Mouse (Mus musculus): ENCODE measurements around the gene Utp15. TPM values are rescaled to one million over a fixed set of nuclear protein-coding genes. Genes with fewer than 3 reads are reported as not detected.

The Utp15 gene
- polyA plus RNA-seq (2012; fragmentation: generic; extraction: Trizol), result 13.7 TPM
- long read RNA-seq, experiment 1, full-length matches to known transcripts, result 13 of 20 reads
- long read RNA-seq, experiment 1, partial matches to known transcripts, result 2 of 20 reads
- long read RNA-seq, experiment 1, other reads (novel, unspliced or antisense), result 5 of 20 reads
- long read RNA-seq, experiment 2, full-length matches to known transcripts, result 300 of 335 reads
- long read RNA-seq, experiment 2, partial matches to known transcripts, result 12 of 335 reads
- long read RNA-seq, experiment 2, other reads (novel, unspliced or antisense), result 23 of 335 reads

- no peak for TF ChIP-seq FOSL1 (IDR thresholded peaks at IDR 0.05; ENCODE audit: insufficient read depth, low read length, poor library complexity, severe bottlenecking)
- peak; percentile 36 for TF ChIP-seq MAX (IDR thresholded peaks at IDR 0.05)
- peak; percentile 11 for TF ChIP-seq USF1 (IDR thresholded peaks at IDR 0.05; ENCODE audit: low read depth)
- peaks cover 30% of the 10 kb centered on the region for H3K36me3 ChIP-seq (ENCODE audit: control insufficient read depth, insufficient read depth)
These were observed at the start of gene Utp15, which contains the start of gene Ankra2 for GRCm38 (mm10) chr13:98262636-98263457. Gene Utp15, minus strand, starts transcription at chr13:98263041. Gene Ankra2, plus strand, starts transcription at chr13:98263074.

GRCm38 (mm10) chr13:98311597-98311996, 48.8 kb upstream of the Utp15 start:
- H3K27me3 ChIP-seq (ENCODE audit: control insufficient read depth, insufficient read depth, insufficient read length), result no peaks in the 10 kb centered on the region
- peaks cover 66% of the 10 kb centered on the region for H3K79me2 ChIP-seq (ENCODE audit: control insufficient read depth, insufficient read depth)
- no peak overlapping the region for H3ac ChIP-seq (ENCODE audit: control insufficient read depth, insufficient read length, low read depth)
- H3K36me3 ChIP-seq (ENCODE audit: control insufficient read depth, insufficient read depth), result peaks cover 81% of the 10 kb centered on the region
- H3K4me3 ChIP-seq (ENCODE audit: insufficient read depth, poor library complexity, severe bottlenecking), result no peak overlapping the region
- H3K79me3 ChIP-seq (ENCODE audit: low read depth), result peaks cover 64% of the 10 kb centered on the region
- TF ChIP-seq MYOD1 (IDR thresholded peaks at IDR 0.05; ENCODE audit: control insufficient read depth, insufficient read length, low read depth) (no peak), MAX (IDR thresholded peaks at IDR 0.05) (no peak)

More at GRCm38 (mm10) chr13:98262636-98263457, at the start of gene Utp15, which contains the start of gene Ankra2:
- peaks cover 21% of the 10 kb centered on the region for H3K79me3 ChIP-seq (ENCODE audit: low read depth)
- peak within 1 kb of the TSS; percentile 95 for H3K4me3 ChIP-seq (ENCODE audit: insufficient read depth, poor library complexity, severe bottlenecking)
- no peaks in the 10 kb centered on the region for H3K27me3 ChIP-seq (ENCODE audit: control insufficient read depth, insufficient read depth, insufficient read length)
- H3K79me2 ChIP-seq (ENCODE audit: control insufficient read depth, insufficient read depth), result peaks cover 46% of the 10 kb centered on the region
- peak within 1 kb of the TSS; percentile 92 for H3ac ChIP-seq (ENCODE audit: control insufficient read depth, insufficient read length, low read depth)

GRCm38 (mm10) chr13:98308724-98309123, 45.9 kb upstream of the Utp15 start:
- Histone ChIP-seq H3K36me3 (ENCODE audit: control insufficient read depth, insufficient read depth) (peaks cover 58% of the 10 kb centered on the region), H3K27me3 (ENCODE audit: control insufficient read depth, insufficient read depth, insufficient read length) (no peaks in the 10 kb centered on the region), H3K79me3 (ENCODE audit: low read depth) (peaks cover 35% of the 10 kb centered on the region), H3ac (ENCODE audit: control insufficient read depth, insufficient read length, low read depth) (no peak overlapping the region), H3K79me2 (ENCODE audit: control insufficient read depth, insufficient read depth) (peaks cover 37% of the 10 kb centered on the region), H3K4me3 (ENCODE audit: insufficient read depth, poor library complexity, severe bottlenecking) (no peak overlapping the region)
- TF ChIP-seq USF1 (IDR thresholded peaks at IDR 0.05; ENCODE audit: low read depth), result no peak
- no peak for TF ChIP-seq CTCF (IDR thresholded peaks at IDR 0.05; ENCODE audit: control insufficient read depth, insufficient read depth, insufficient read length)
- no peak for TF ChIP-seq CEBPB (IDR thresholded peaks at IDR 0.05; ENCODE audit: low read depth)
- TF ChIP-seq MYOG (IDR thresholded peaks at IDR 0.05; ENCODE audit: control insufficient read depth, extremely low read depth, insufficient read length), result no peak
- no peak for TF ChIP-seq FOSL1 (IDR thresholded peaks at IDR 0.05; ENCODE audit: insufficient read depth, low read length, poor library complexity, severe bottlenecking)
- TF ChIP-seq MAX (IDR thresholded peaks at IDR 0.05), result no peak
- no peak for TF ChIP-seq MYOD1 (IDR thresholded peaks at IDR 0.05; ENCODE audit: control insufficient read depth, insufficient read length, low read depth)

- Histone ChIP-seq H3K79me2 (ENCODE audit: control insufficient read depth, insufficient read depth) (peaks cover 30% of the 10 kb centered on the region), H3ac (ENCODE audit: control insufficient read depth, insufficient read length, low read depth) (no peak overlapping the region), H3K4me3 (ENCODE audit: insufficient read depth, poor library complexity, severe bottlenecking) (no peak overlapping the region), H3K36me3 (ENCODE audit: control insufficient read depth, insufficient read depth) (peaks cover 51% of the 10 kb centered on the region), H3K27me3 (ENCODE audit: control insufficient read depth, insufficient read depth, insufficient read length) (no peaks in the 10 kb centered on the region), H3K79me3 (ENCODE audit: low read depth) (peaks cover 28% of the 10 kb centered on the region)
- TF ChIP-seq MAX (IDR thresholded peaks at IDR 0.05), result no peak
- TF ChIP-seq MYOG (IDR thresholded peaks at IDR 0.05; ENCODE audit: control insufficient read depth, extremely low read depth, insufficient read length), result no peak
- TF ChIP-seq CEBPB (IDR thresholded peaks at IDR 0.05; ENCODE audit: low read depth), result no peak
- no peak for TF ChIP-seq CTCF (IDR thresholded peaks at IDR 0.05; ENCODE audit: control insufficient read depth, insufficient read depth, insufficient read length)
- no peak for TF ChIP-seq USF1 (IDR thresholded peaks at IDR 0.05; ENCODE audit: low read depth)
- TF ChIP-seq FOSL1 (IDR thresholded peaks at IDR 0.05; ENCODE audit: insufficient read depth, low read length, poor library complexity, severe bottlenecking), result no peak
- TF ChIP-seq MYOD1 (IDR thresholded peaks at IDR 0.05; ENCODE audit: control insufficient read depth, insufficient read length, low read depth), result no peak
These were observed 45.2 kb upstream of the Utp15 start for GRCm38 (mm10) chr13:98308004-98308403.

GRCm38 (mm10) chr13:98306852-98307475, 44.1 kb upstream of the Utp15 start:
- H3K79me2 ChIP-seq (ENCODE audit: control insufficient read depth, insufficient read depth), result peaks cover 20% of the 10 kb centered on the region
- TF ChIP-seq MAX (IDR thresholded peaks at IDR 0.05), result no peak
- TF ChIP-seq FOSL1 (IDR thresholded peaks at IDR 0.05; ENCODE audit: insufficient read depth, low read length, poor library complexity, severe bottlenecking), result no peak
- TF ChIP-seq MYOD1 (IDR thresholded peaks at IDR 0.05; ENCODE audit: control insufficient read depth, insufficient read length, low read depth), result no peak
- TF ChIP-seq CTCF (IDR thresholded peaks at IDR 0.05; ENCODE audit: control insufficient read depth, insufficient read depth, insufficient read length), result no peak
- no peak for TF ChIP-seq USF1 (IDR thresholded peaks at IDR 0.05; ENCODE audit: low read depth)
- TF ChIP-seq CEBPB (IDR thresholded peaks at IDR 0.05; ENCODE audit: low read depth), result no peak
- no peaks in the 10 kb centered on the region for H3K27me3 ChIP-seq (ENCODE audit: control insufficient read depth, insufficient read depth, insufficient read length)
- H3K36me3 ChIP-seq (ENCODE audit: control insufficient read depth, insufficient read depth), result peaks cover 41% of the 10 kb centered on the region
- H3ac ChIP-seq (ENCODE audit: control insufficient read depth, insufficient read length, low read depth), result no peak overlapping the region
- peaks cover 18% of the 10 kb centered on the region for H3K79me3 ChIP-seq (ENCODE audit: low read depth)
- H3K4me3 ChIP-seq (ENCODE audit: insufficient read depth, poor library complexity, severe bottlenecking), result no peak overlapping the region
